Mouse (Mus musculus): ENCODE data around the gene 1300017J02Rik. TPM values are rescaled to one million over a fixed set of nuclear protein-coding genes. Genes with fewer than 3 reads are reported as not detected.

Gene 1300017J02Rik
- total and polyA plus RNA-seq, 2 experiments: 267 to 608 TPM

- DNase-seq (ENCODE audit: extremely low read depth, low read depth, low spot score): peak; percentile 41
- Histone ChIP-seq H3K27ac (replicated peaks; ENCODE audit: insufficient read depth, low read depth, low read length) (no peak overlapping the region), H3K4me3 (ENCODE audit: insufficient read depth, low read depth, low read length) (no peak overlapping the region), H3K9ac (ENCODE audit: low read depth, low read length) (no peak overlapping the region), H3K36me3 (ENCODE audit: control insufficient read depth, insufficient read depth, low read length) (peaks cover 52% of the 10 kb centered on the region), H3K27me3 (ENCODE audit: control insufficient read depth, insufficient read depth, low read length) (no peaks in the 10 kb centered on the region), H3K79me2 (ENCODE audit: control insufficient read depth, insufficient read depth, low read length) (no peaks in the 10 kb centered on the region), H3K4me1 (ENCODE audit: control insufficient read depth, insufficient read depth, low read length) (no peaks in the 10 kb centered on the region; the same call in 1 of the 2 replicates)
- WGBS: 56% methylated on average over 6 of the region's 6 CpGs
- TF ChIP-seq CTCF (IDR thresholded peaks at IDR 0.05; ENCODE audit: low read depth, low read length) (no peak), POLR2A (IDR thresholded peaks at IDR 0.05; ENCODE audit: extremely low read depth, insufficient read depth, low read length) (no peak)
Observed at GRCm38 (mm10) chr9:103208802-103209423, 96.0 kb downstream of the 1300017J02Rik start.

- DNase-seq (ENCODE audit: extremely low read depth, low read depth, low spot score): peak; percentile 85
Observed at GRCm38 (mm10) chr9:103207846-103208245, 97.0 kb downstream of the 1300017J02Rik start.

GRCm38 (mm10) chr9:103205786-103206185, 99.1 kb downstream of the 1300017J02Rik start:
- 0 out of 2 replicates have a peak overlapping the region, but pooled peaks have one; percentile 9 for H3K27ac ChIP-seq (replicated peaks; ENCODE audit: insufficient read depth, low read depth, low read length)
- no peaks in the 10 kb centered on the region for H3K79me2 ChIP-seq (ENCODE audit: control insufficient read depth, insufficient read depth, low read length)
- H3K4me1 ChIP-seq (ENCODE audit: control insufficient read depth, insufficient read depth, low read length): 0 out of 2 replicates have a peak, but pooled peaks cover 3% of the 10 kb centered on the region
- 33% methylated on average over 5 of the region's 5 CpGs for WGBS
- peak; percentile 69 for DNase-seq (ENCODE audit: extremely low read depth, low read depth, low spot score)
- no peak overlapping the region for H3K9ac ChIP-seq (ENCODE audit: low read depth, low read length)
- peaks cover 25% of the 10 kb centered on the region for H3K36me3 ChIP-seq (ENCODE audit: control insufficient read depth, insufficient read depth, low read length)
- H3K27me3 ChIP-seq (ENCODE audit: control insufficient read depth, insufficient read depth, low read length): no peaks in the 10 kb centered on the region
- no peak overlapping the region for H3K4me3 ChIP-seq (ENCODE audit: insufficient read depth, low read depth, low read length)
- TF ChIP-seq POLR2A (IDR thresholded peaks at IDR 0.05; ENCODE audit: extremely low read depth, insufficient read depth, low read length) (no peak), CTCF (IDR thresholded peaks at IDR 0.05; ENCODE audit: low read depth, low read length) (no peak)

More at GRCm38 (mm10) chr9:103207846-103208245, 97.0 kb downstream of the 1300017J02Rik start:
- TF ChIP-seq POLR2A (IDR thresholded peaks at IDR 0.05; ENCODE audit: extremely low read depth, insufficient read depth, low read length) (0 out of 2 replicates have a peak, but pooled peaks have one; percentile 30), CTCF (IDR thresholded peaks at IDR 0.05; ENCODE audit: low read depth, low read length) (peak; percentile 93)
- no peaks in the 10 kb centered on the region for H3K79me2 ChIP-seq (ENCODE audit: control insufficient read depth, insufficient read depth, low read length)
- no peaks in the 10 kb centered on the region for H3K27me3 ChIP-seq (ENCODE audit: control insufficient read depth, insufficient read depth, low read length)
- H3K4me1 ChIP-seq (ENCODE audit: control insufficient read depth, insufficient read depth, low read length): no peaks in the 10 kb centered on the region; the same call in 1 of the 2 replicates
- 3% methylated on average over 16 of the region's 16 CpGs for WGBS
- no peak overlapping the region for H3K9ac ChIP-seq (ENCODE audit: low read depth, low read length)
- no peak overlapping the region for H3K4me3 ChIP-seq (ENCODE audit: insufficient read depth, low read depth, low read length)
- peaks cover 44% of the 10 kb centered on the region for H3K36me3 ChIP-seq (ENCODE audit: control insufficient read depth, insufficient read depth, low read length)
- no peak overlapping the region for H3K27ac ChIP-seq (replicated peaks; ENCODE audit: insufficient read depth, low read depth, low read length)

GRCm38 (mm10) chr9:103201561-103202260, 103.2 kb downstream of the 1300017J02Rik start, which contains the start of gene Srprb:
Gene Srprb, minus strand, starts transcription at chr9:103202137.
- TF ChIP-seq POLR2A (IDR thresholded peaks at IDR 0.05; ENCODE audit: extremely low read depth, insufficient read depth, low read length) (0 out of 2 replicates have a peak, but pooled peaks have one; percentile 19), CTCF (IDR thresholded peaks at IDR 0.05; ENCODE audit: low read depth, low read length) (no peak)
- H3K4me3 ChIP-seq (ENCODE audit: insufficient read depth, low read depth, low read length): peak within 1 kb of the TSS; percentile 96
- DNase-seq (ENCODE audit: extremely low read depth, low read depth, low spot score): peak; percentile 84
- H3K36me3 ChIP-seq (ENCODE audit: control insufficient read depth, insufficient read depth, low read length): peaks cover 15% of the 10 kb centered on the region
- no peak within 1 kb of the TSS; the same call in 1 of the 2 replicates for H3K27ac ChIP-seq (replicated peaks; ENCODE audit: insufficient read depth, low read depth, low read length)
- H3K9ac ChIP-seq (ENCODE audit: low read depth, low read length): peak within 1 kb of the TSS; percentile 94
- H3K79me2 ChIP-seq (ENCODE audit: control insufficient read depth, insufficient read depth, low read length): no peaks in the 10 kb centered on the region
- 0 out of 2 replicates have a peak, but pooled peaks cover 3% of the 10 kb centered on the region for H3K4me1 ChIP-seq (ENCODE audit: control insufficient read depth, insufficient read depth, low read length)
- 1% methylated on average over 45 of the region's 45 CpGs for WGBS
- no peaks in the 10 kb centered on the region for H3K27me3 ChIP-seq (ENCODE audit: control insufficient read depth, insufficient read depth, low read length)

Other genes with a start within 250 kb of the 1300017J02Rik start
- gene Rab6b, start 193.3 kb downstream of the 1300017J02Rik start, total RNA-seq (2014; rRNA removed): 0.37 and 0.74 TPM in 2 replicates
- gene Rab6b, start 193.3 kb downstream of the 1300017J02Rik start, polyA plus RNA-seq (2012; rRNA removed): 0.02 and 0.25 TPM in 2 replicates
- gene Srprb, start 102.9 kb downstream of the 1300017J02Rik start, total RNA-seq (2014; rRNA removed): 8.5 and 10.7 TPM in 2 replicates
- 16.8 and 22.8 TPM in 2 replicates for gene Srprb, start 102.9 kb downstream of the 1300017J02Rik start, polyA plus RNA-seq (2012; rRNA removed)
- 0.94 and 1.1 TPM in 2 replicates for gene Gm20425, start 74.8 kb downstream of the 1300017J02Rik start, total RNA-seq (2014; rRNA removed)
- 0.37 and 0.43 TPM in 2 replicates for gene Gm20425, start 74.8 kb downstream of the 1300017J02Rik start, polyA plus RNA-seq (2012; rRNA removed)
- gene Trf, start 74.6 kb downstream of the 1300017J02Rik start, total RNA-seq (2014; rRNA removed): 18,586 and 23,528 TPM in 2 replicates
- gene Trf, start 74.6 kb downstream of the 1300017J02Rik start, polyA plus RNA-seq (2012; rRNA removed): 26,375 and 34,444 TPM in 2 replicates
- 7.9 and 8.4 TPM in 2 replicates for gene Topbp1, start 133 bp upstream of the 1300017J02Rik start, total RNA-seq (2014; rRNA removed)
- gene Topbp1, start 133 bp upstream of the 1300017J02Rik start, polyA plus RNA-seq (2012; rRNA removed): 1.9 and 2.3 TPM in 2 replicates
- 77.1 and 79.5 TPM in 2 replicates for gene Cdv3, start 60.8 kb upstream of the 1300017J02Rik start, total RNA-seq (2014; rRNA removed)
- 29.2 and 33.8 TPM in 2 replicates for gene Cdv3, start 60.8 kb upstream of the 1300017J02Rik start, polyA plus RNA-seq (2012; rRNA removed)
- not detected in 2 replicates for gene Bfsp2, start 175.3 kb upstream of the 1300017J02Rik start, total RNA-seq (2014; rRNA removed)
- 0.28 TPM in 1 of 2 replicates, not detected in the other for gene Bfsp2, start 175.3 kb upstream of the 1300017J02Rik start, polyA plus RNA-seq (2012; rRNA removed)